In genomic region chr6:119535867-119536266, GRCm38 (mm10) we compare ENCODE assay signal across 31 mouse cellular contexts. TPM values are rescaled to one million over a fixed set of nuclear protein-coding genes. Genes with fewer than 3 reads are reported as not detected.
DNase-seq lines count a peak whose midpoint lies in the region; ATAC-seq and TF ChIP-seq lines count a peak whose summit lies in the region.
"Had no signal": no experiment of that assay in that cellular context is flagged by ENCODE, and none has a peak within 500 bp of the region (broad histone marks: within the 10 kb centered on the region; RNA-seq: fewer than 3 reads in every experiment).

No protein-coding gene starts in this region.

- TF ChIP-seq CTCF in kidney, postnatal 0 days (IDR thresholded peaks at IDR 0.05; ENCODE audit: low read depth) = no peak
- no peak for TF ChIP-seq CTCF in Patski (IDR thresholded peaks at IDR 0.05)

- no peaks in the 10 kb centered on the region for H3K9me3 ChIP-seq in kidney, embryonic 14.5 days (ENCODE audit: control insufficient read depth, low read length)
- no peaks in the 10 kb centered on the region for H3K9me3 ChIP-seq in kidney, postnatal 0 days (replicated peaks; ENCODE audit: low read length)
- H3K9me3 ChIP-seq: embryonic facial prominence, embryonic 15.5 days; forebrain, embryonic 12.5 days; forebrain, embryonic 15.5 days; G1E; heart, embryonic 12.5 days; heart, embryonic 15.5 days; hindbrain, embryonic 10.5 days; hindbrain, embryonic 13.5 days had no signal

- H3K4me3 ChIP-seq in kidney, embryonic 14.5 days (ENCODE audit: low read length) = no peak overlapping the region
- H3K4me3 ChIP-seq in kidney, postnatal 0 days (replicated peaks; ENCODE audit: low read depth, low read length) = no peak overlapping the region
- H3K4me3 ChIP-seq: embryonic facial prominence, embryonic 15.5 days; erythroblast, embryonic 14.5 days; forebrain, embryonic 12.5 days; forebrain, embryonic 15.5 days; heart, embryonic 12.5 days; heart, embryonic 15.5 days; hindbrain, embryonic 10.5 days; hindbrain, embryonic 13.5 days had no signal

- 0 out of 2 replicates have a peak, but pooled peaks cover 9% of the 10 kb centered on the region for H3K4me1 ChIP-seq in kidney, embryonic 14.5 days (ENCODE audit: control insufficient read depth, insufficient read depth, low read length)
- H3K4me1 ChIP-seq in kidney, postnatal 0 days (replicated peaks; ENCODE audit: insufficient read depth, low read length) = peaks cover 10% of the 10 kb centered on the region; the same call in 1 of the 2 replicates
- H3K4me1 ChIP-seq: forebrain, embryonic 15.5 days; heart, embryonic 12.5 days; heart, embryonic 15.5 days; hindbrain, embryonic 13.5 days had no signal

- H3K36me3 ChIP-seq in kidney, embryonic 14.5 days (ENCODE audit: control insufficient read depth, insufficient read depth, low read length) = no peaks in the 10 kb centered on the region
- no peaks in the 10 kb centered on the region for H3K36me3 ChIP-seq in kidney, postnatal 0 days (ENCODE audit: insufficient read depth, low read length)
- H3K36me3 ChIP-seq: embryonic facial prominence, embryonic 15.5 days; forebrain, embryonic 12.5 days; forebrain, embryonic 15.5 days; G1E; heart, embryonic 12.5 days; heart, embryonic 15.5 days; hindbrain, embryonic 10.5 days; hindbrain, embryonic 13.5 days had no signal

- in situ Hi-C loops in Patski (cut with MboI; ENCODE audit: low pct_unique_long_range_greater_than_20kb) = no loop called here

- no peak for DNase-seq in kidney, adult 8-10 months
- no peak for DNase-seq in kidney, postnatal 0 days (ENCODE audit: low spot score)
- no peak for DNase-seq in kidney, adult 9 months
- DNase-seq in Patski (ENCODE audit: low read depth, low spot score) = peak; percentile 50
- no peak for DNase-seq in left cerebral cortex, adult 9 months (ENCODE audit: low spot score in 2 of 2)
- DNase-seq: adrenal gland, adult 8-10 months; adrenal gland, postnatal 25 days; B cell, adult 2 months; cerebellum, adult 11-12 months; cerebellum, adult 8-10 months; cerebellum, postnatal 10 days; cerebellum, postnatal 36 days; embryo, embryonic 11 days; gastrocnemius, postnatal 25 days; heart, adult 18-20 months; heart, postnatal 10 days; heart, postnatal 36 days had no signal

- H3K9ac ChIP-seq in kidney, embryonic 14.5 days (ENCODE audit: low read depth, low read length) = no peak overlapping the region
- no peak overlapping the region for H3K9ac ChIP-seq in kidney, postnatal 0 days (ENCODE audit: low read depth, low read length)
- H3K9ac ChIP-seq: embryonic facial prominence, embryonic 15.5 days; forebrain, embryonic 12.5 days; forebrain, embryonic 15.5 days; heart, embryonic 12.5 days; heart, embryonic 15.5 days; hindbrain, embryonic 13.5 days had no signal

- no peak overlapping the region for H3K4me2 ChIP-seq in kidney, embryonic 14.5 days (replicated peaks; ENCODE audit: low read depth, low read length)
- H3K4me2 ChIP-seq in kidney, postnatal 0 days (ENCODE audit: low read length) = no peak overlapping the region
- H3K4me2 ChIP-seq: embryonic facial prominence, embryonic 15.5 days; forebrain, embryonic 12.5 days; forebrain, embryonic 15.5 days; heart, embryonic 12.5 days; heart, embryonic 15.5 days; hindbrain, embryonic 13.5 days had no signal

- POLR2A ChIA-PET in Patski (lab: Charles Lee) = no interaction called here

- no peaks in the 10 kb centered on the region for H3K27me3 ChIP-seq in kidney, embryonic 14.5 days (ENCODE audit: control insufficient read depth, insufficient read depth, low read length)
- no peaks in the 10 kb centered on the region for H3K27me3 ChIP-seq in kidney, postnatal 0 days (ENCODE audit: insufficient read depth, low read length)
- no peaks in the 10 kb centered on the region for H3K27me3 ChIP-seq in Patski
- H3K27me3 ChIP-seq: CH12.LX; embryonic facial prominence, embryonic 15.5 days; forebrain, embryonic 15.5 days had no signal

- 64% methylated on average over 12 of the region's 12 CpGs for whole genome bisulfite sequencing in kidney, embryonic 14.5 days
- 50% methylated on average over 12 of the region's 12 CpGs for WGBS in kidney, postnatal 0 days

- CTCF ChIA-PET in Patski (lab: Charles Lee) = no interaction called here

- 0 out of 2 replicates have a peak, but pooled peaks have one; percentile 36 for ATAC-seq in kidney, embryonic 14.5 days (ENCODE audit: low FRiP score, low TSS enrichment)
- ATAC-seq in kidney, postnatal 0 days (replicated peaks; ENCODE audit: low FRiP score, low read depth) = peak; percentile 61; the same call in 1 of the 2 replicates
- ATAC-seq in Patski = peak; percentile 68
- no peak for ATAC-seq in erythroblast, adult 5-6 weeks (replicated peaks; ENCODE audit: low FRiP score, poor library complexity, severe bottlenecking)
- ATAC-seq: activated CD4-positive, CD25-positive, alpha-beta regulatory T cell, adult 4 months; forebrain, embryonic 15.5 days; hindbrain, embryonic 16.5 days had no signal

- H3K27ac ChIP-seq in kidney, embryonic 14.5 days (ENCODE audit: low read depth, low read length) = no peak overlapping the region
- no peak overlapping the region for H3K27ac ChIP-seq in kidney, postnatal 0 days
- H3K27ac ChIP-seq: embryonic facial prominence, embryonic 15.5 days; forebrain, embryonic 12.5 days; forebrain, embryonic 15.5 days; heart, embryonic 15.5 days; hindbrain, embryonic 10.5 days; hindbrain, embryonic 13.5 days had no signal

RNA-seq across cellular contexts. Expression of gene Wnt5b, which starts 8.3 kb away (rescaled TPM):
- polyA plus RNA-seq in kidney, embryonic 14.5 days (2014; fragmentation: Nextera tagmentation; extraction: Ambion mirVana) = 10.9 and 11.0 TPM in 2 replicates
- polyA plus RNA-seq in kidney, postnatal 0 days (2015; fragmentation: Nextera tagmentation; extraction: Ambion mirVana) = 11.1 and 12.2 TPM in 2 replicates
- polyA plus RNA-seq in Patski (2021) = 9.8 TPM
- not detected in 2 replicates for total RNA-seq in erythroblast, adult 5-6 weeks (2015; ENCODE audit: low replicate concordance)
- not detected in 2 replicates for total RNA-seq in erythroblast, adult 5-6 weeks (2017; ENCODE audit: low replicate concordance)
- total RNA-seq: G1E had no signal
- polyA plus RNA-seq: activated CD4-positive, CD25-positive, alpha-beta regulatory T cell, adult 4 months; erythroblast, embryonic 14.5 days had no signal

RNA-seq across cellular contexts. Expression of gene Fbxl14, which starts 56.4 kb away (rescaled TPM):
- polyA plus RNA-seq in kidney, embryonic 14.5 days (2014; fragmentation: Nextera tagmentation; extraction: Ambion mirVana) = 7.2 and 9.6 TPM in 2 replicates
- polyA plus RNA-seq in kidney, postnatal 0 days (2015; fragmentation: Nextera tagmentation; extraction: Ambion mirVana) = 5.1 and 5.3 TPM in 2 replicates
- 29.5 TPM for polyA plus RNA-seq in Patski (2021)
- 9.2 and 12.5 TPM in 2 replicates for total RNA-seq in erythroblast, adult 5-6 weeks (2015; ENCODE audit: low replicate concordance)
- total RNA-seq in erythroblast, adult 5-6 weeks (2017; ENCODE audit: low replicate concordance) = 10.5 and 12.0 TPM in 2 replicates
